Comparison of ENCODE assay signal across 8 mouse cellular contexts in genomic region chr6:91441145-91441662, GRCm38 (mm10). TPM values are rescaled to one million over a fixed set of nuclear protein-coding genes. Genes with fewer than 3 reads are reported as not detected.
DNase-seq lines count a peak whose midpoint lies in the region; ATAC-seq lines count a peak whose summit lies in the region.

No protein-coding gene starts in this region.

- H3K4me1 ChIP-seq in kidney, embryonic 14.5 days (ENCODE audit: control insufficient read depth, insufficient read depth, low read length) = no peaks in the 10 kb centered on the region
- peaks cover 7% of the 10 kb centered on the region for H3K4me1 ChIP-seq in forebrain, embryonic 12.5 days
- peaks cover 5% of the 10 kb centered on the region for H3K4me1 ChIP-seq in limb, embryonic 15.5 days

- no peaks in the 10 kb centered on the region for H3K36me3 ChIP-seq in kidney, embryonic 14.5 days (ENCODE audit: control insufficient read depth, insufficient read depth, low read length)
- no peaks in the 10 kb centered on the region for H3K36me3 ChIP-seq in forebrain, embryonic 12.5 days (replicated peaks)
- no peaks in the 10 kb centered on the region for H3K36me3 ChIP-seq in limb, embryonic 15.5 days

- H3K4me3 ChIP-seq in kidney, embryonic 14.5 days (ENCODE audit: low read length) = peak overlapping the region; percentile 73
- H3K4me3 ChIP-seq in forebrain, embryonic 12.5 days (replicated peaks) = peak overlapping the region; percentile 58
- H3K4me3 ChIP-seq in limb, embryonic 15.5 days = peak overlapping the region; percentile 63

- WGBS in kidney, embryonic 14.5 days = 3% methylated on average over 19 of the region's 19 CpGs
- WGBS in forebrain, embryonic 12.5 days = 6% methylated on average over 19 of the region's 19 CpGs
- 4% methylated on average over 19 of the region's 19 CpGs for WGBS in limb, embryonic 15.5 days

- H3K4me2 ChIP-seq in kidney, embryonic 14.5 days (replicated peaks; ENCODE audit: low read depth, low read length) = peak overlapping the region; percentile 96
- H3K4me2 ChIP-seq in forebrain, embryonic 12.5 days = peak overlapping the region; percentile 72
- peak overlapping the region; percentile 91 for H3K4me2 ChIP-seq in limb, embryonic 15.5 days

- DNase-seq in kidney, postnatal 14 days = no peak
- DNase-seq in MEL-GATA-1-ER (ENCODE audit: extremely low read depth, low read depth) = peak; percentile 34
- DNase-seq in gastrocnemius, adult 8-10 months (ENCODE audit: low spot score in 2 of 2) = no peak
- no peak for DNase-seq in thymus, adult 18-20 months

- H3K27ac ChIP-seq in kidney, embryonic 14.5 days (ENCODE audit: low read depth, low read length) = no peak overlapping the region; the same call in 1 of the 2 replicates
- H3K27ac ChIP-seq in forebrain, embryonic 12.5 days = 0 out of 2 replicates have a peak overlapping the region, but pooled peaks have one; percentile 27
- H3K27ac ChIP-seq in limb, embryonic 15.5 days = peak overlapping the region; percentile 77

- peak; percentile 40 for ATAC-seq in kidney, embryonic 14.5 days (ENCODE audit: low FRiP score, low TSS enrichment)
- peak; percentile 67 for ATAC-seq in forebrain, embryonic 12.5 days (ENCODE audit: low FRiP score)
- no peak for ATAC-seq in limb, embryonic 15.5 days (ENCODE audit: insufficient number of reproducible peaks, low FRiP score, low TSS enrichment, low read depth)
- ATAC-seq in neutrophil, adult 5-6 weeks (ENCODE audit: extremely low read depth, insufficient number of reproducible peaks, low FRiP score, poor library complexity, severe bottlenecking) = 0 out of 2 replicates have a peak, but pooled peaks have one; percentile 4

- no peaks in the 10 kb centered on the region for H3K9me3 ChIP-seq in kidney, embryonic 14.5 days (ENCODE audit: control insufficient read depth, low read length)
- no peaks in the 10 kb centered on the region for H3K9me3 ChIP-seq in forebrain, embryonic 12.5 days
- no peaks in the 10 kb centered on the region for H3K9me3 ChIP-seq in limb, embryonic 15.5 days

- H3K27me3 ChIP-seq in kidney, embryonic 14.5 days (ENCODE audit: control insufficient read depth, insufficient read depth, low read length) = peaks cover 9% of the 10 kb centered on the region
- peaks cover 24% of the 10 kb centered on the region for H3K27me3 ChIP-seq in forebrain, embryonic 12.5 days
- peaks cover 12% of the 10 kb centered on the region; the same call in 1 of the 2 replicates for H3K27me3 ChIP-seq in limb, embryonic 15.5 days

- peak overlapping the region; percentile 72 for H3K9ac ChIP-seq in kidney, embryonic 14.5 days (ENCODE audit: low read depth, low read length)
- peak overlapping the region; percentile 70 for H3K9ac ChIP-seq in forebrain, embryonic 12.5 days
- H3K9ac ChIP-seq in limb, embryonic 15.5 days = peak overlapping the region; percentile 53

RNA-seq across cellular contexts. Expression of gene Wnt7a, which starts 30.0 kb away (rescaled TPM):
- polyA plus RNA-seq in kidney, embryonic 14.5 days (2014; fragmentation: Nextera tagmentation; extraction: Ambion mirVana) = 0.22 TPM in 1 of 2 replicates, not detected in the other
- polyA plus RNA-seq in forebrain, embryonic 12.5 days (2016; fragmentation: Nextera tagmentation; extraction: Ambion mirVana) = 16.0 and 22.0 TPM in 2 replicates
- polyA plus RNA-seq in limb, embryonic 15.5 days (2015; fragmentation: Nextera tagmentation; extraction: Ambion mirVana) = 4.1 and 4.5 TPM in 2 replicates
- not detected in 2 replicates for total RNA-seq in neutrophil, adult 5-6 weeks (2017)
- total RNA-seq in gastrocnemius, adult 8-10 months (2022) = not detected

RNA-seq across cellular contexts. Expression of gene Chchd4, which starts 32.1 kb away (rescaled TPM):
- 31.7 and 33.1 TPM in 2 replicates for polyA plus RNA-seq in kidney, embryonic 14.5 days (2014; fragmentation: Nextera tagmentation; extraction: Ambion mirVana)
- polyA plus RNA-seq in forebrain, embryonic 12.5 days (2016; fragmentation: Nextera tagmentation; extraction: Ambion mirVana) = 23.9 and 24.2 TPM in 2 replicates
- polyA plus RNA-seq in limb, embryonic 15.5 days (2015; fragmentation: Nextera tagmentation; extraction: Ambion mirVana) = 18.9 and 21.8 TPM in 2 replicates
- total RNA-seq in neutrophil, adult 5-6 weeks (2017) = 8.1 and 8.5 TPM in 2 replicates
- 10 to 100 TPM in 1 of 4 experiments, 1 to 10 TPM in 3; 8.4 to 11.4 (median 9.1) TPM for total RNA-seq in gastrocnemius, adult 8-10 months (2022)

RNA-seq across cellular contexts. Expression of gene Tmem43, which starts 32.3 kb away (rescaled TPM):
- 31.1 and 47.9 TPM in 2 replicates for polyA plus RNA-seq in kidney, embryonic 14.5 days (2014; fragmentation: Nextera tagmentation; extraction: Ambion mirVana)
- polyA plus RNA-seq in forebrain, embryonic 12.5 days (2016; fragmentation: Nextera tagmentation; extraction: Ambion mirVana) = 60.8 and 68.8 TPM in 2 replicates
- polyA plus RNA-seq in limb, embryonic 15.5 days (2015; fragmentation: Nextera tagmentation; extraction: Ambion mirVana) = 81.3 and 89.9 TPM in 2 replicates
- total RNA-seq in neutrophil, adult 5-6 weeks (2017) = 167 and 199 TPM in 2 replicates
- 10 to 100 TPM; 21.9 to 30.1 (median 24.6) TPM for total RNA-seq in gastrocnemius, adult 8-10 months (2022)
